Mouse (Mus musculus) midbrain, embryonic 11.5 days (tissue): ENCODE data around the gene Cela3a. TPM values are rescaled to one million over a fixed set of nuclear protein-coding genes. Genes with fewer than 3 reads are reported as not detected.
"Not testable (repeated sequence)": the region's sequence is repeated elsewhere in the genome, so short reads cannot be mapped to it uniquely, and the experiment has no call there.

Experiments
- ATAC-seq: fragments of 200-750 bp; cut with Nextera tagmentation; 2 replicates; pipeline ENCODE4 v1.8.0; 2017; ENCODE audit warnings: moderate TSS enrichment, moderate library complexity; ENCODE audit not compliant: low FRiP score
- DNase-seq: peaks from one replicate; pipeline ENCODE4 v3.0.0; 2015; ENCODE audit warnings: low spot score; ENCODE audit errors: missing footprints
- H3K27ac ChIP-seq: fragments of 300-500 bp; sonication (generic); 2 replicates; pipeline ENCODE4 v1.5.1; 2014; ENCODE audit warnings: low read depth, low read length
- H3K27me3 ChIP-seq: fragments of 300-500 bp; sonication (generic); 2 replicates; pipeline ENCODE4 v1.6.1; 2014; ENCODE audit warnings: mild to moderate bottlenecking, low read length, moderate library complexity, mixed read lengths; ENCODE audit not compliant: control insufficient read depth, insufficient read depth
- H3K36me3 ChIP-seq: fragments of 300-500 bp; sonication (generic); 2 replicates; pipeline ENCODE4 v1.6.1; 2014; ENCODE audit warnings: mild to moderate bottlenecking, low read length, moderate library complexity, mixed read lengths; ENCODE audit not compliant: control insufficient read depth, insufficient read depth
- H3K4me1 ChIP-seq: fragments of 300-500 bp; sonication (generic); 2 replicates; pipeline ENCODE4 v1.6.1; 2014; ENCODE audit warnings: low read length; ENCODE audit not compliant: control insufficient read depth, insufficient read depth
- H3K4me2 ChIP-seq: fragments of 300-500 bp; sonication (generic); 2 replicates; pipeline ENCODE4 v1.6.1; 2014; ENCODE audit warnings: mild to moderate bottlenecking, moderate library complexity
- H3K4me3 ChIP-seq: fragments of 300-500 bp; sonication (generic); 2 replicates; pipeline ENCODE4 v1.5.1; 2014; ENCODE audit warnings: low read depth, low read length
- H3K9ac ChIP-seq: fragments of 300-500 bp; sonication (generic); 2 replicates; pipeline ENCODE4 v1.6.1; 2014; ENCODE audit warnings: low read length
- H3K9me3 ChIP-seq: fragments of 300-500 bp; sonication (generic); 2 replicates; pipeline ENCODE4 v1.6.1; 2016; ENCODE audit warnings: low read length; ENCODE audit not compliant: control insufficient read depth
- WGBS: fragments of 180-500 bp; shearing (Covaris S2); extraction: QIAGEN DNeasy Blood & Tissue Kit; methylation state at CpG from one replicate; pipeline ENCODE4 v1.1.7; 2014; 5-methylcytosine and 5-hydroxymethylcytosine counted together
- polyA plus RNA-seq: library from polyadenylated mRNA; unstranded; fragments of >200 nt; fragmentation: Nextera tagmentation; extraction: Ambion mirVana; gene quantifications from 2 replicates; pipeline ENCODE4 v1.2.1, GENCODE M21; 2014

Gene Cela3a
- polyA plus RNA-seq, 1 experiment from 2014 or later = not detected

DNA sequence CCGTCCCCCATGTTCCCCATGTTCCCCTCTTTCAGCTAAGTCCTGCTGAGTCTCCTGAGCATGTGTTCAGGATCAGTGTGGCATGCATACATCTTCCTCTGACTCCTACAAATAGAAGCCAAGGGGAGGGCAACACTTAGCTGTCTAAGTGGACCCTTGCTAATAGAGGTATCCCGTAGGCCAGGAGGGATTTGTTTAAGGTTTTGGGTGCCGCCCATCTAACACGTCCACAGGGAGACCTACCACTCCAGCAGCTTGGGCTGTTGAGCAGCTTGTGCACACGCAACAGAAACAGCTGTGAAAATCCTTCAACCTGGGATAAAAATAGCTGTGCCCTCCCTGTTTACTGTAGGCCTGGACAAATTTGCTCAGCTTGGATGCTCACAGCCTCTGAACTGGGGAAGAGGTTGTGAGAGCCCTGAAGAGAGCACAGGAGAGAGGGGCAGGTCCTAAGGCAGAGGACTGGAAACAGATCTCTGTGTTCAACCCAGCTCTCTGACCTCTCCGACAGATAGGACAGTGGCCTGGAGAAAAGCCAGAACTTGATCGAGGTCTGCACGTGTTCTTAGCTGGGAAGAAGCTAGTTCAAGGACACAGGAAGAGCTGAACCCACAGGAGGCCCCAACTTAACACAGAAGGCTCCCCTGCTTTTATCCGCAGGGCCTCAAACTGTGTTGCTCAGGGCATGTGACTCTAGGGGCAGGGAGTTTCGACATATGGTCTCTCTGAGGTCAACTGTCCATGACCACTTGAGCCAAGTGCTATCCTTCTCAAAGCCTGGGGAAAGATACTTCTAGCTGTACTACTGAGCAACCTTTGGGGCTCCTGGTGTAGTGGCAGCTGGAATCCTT is 23.3 kb upstream of the Cela3a start:
- not testable (repeated sequence) for H3K36me3 ChIP-seq, H3K27ac ChIP-seq, ATAC-seq, H3K9me3 ChIP-seq, H3K27me3 ChIP-seq, H3K9ac ChIP-seq, H3K4me1 ChIP-seq, H3K4me3 ChIP-seq, H3K4me2 ChIP-seq, DNase-seq
- 81% methylated on average over 10 of the region's 10 CpGs for WGBS

- no peak for DNase-seq
- Histone ChIP-seq H3K4me1 (no peaks in the 10 kb centered on the region), H3K4me3 (no peak within 1 kb of the TSS), H3K9ac (no peak within 1 kb of the TSS), H3K9me3 (no peaks in the 10 kb centered on the region), H3K4me2 (no peak within 1 kb of the TSS), H3K27me3 (no peaks in the 10 kb centered on the region), H3K27ac (no peak within 1 kb of the TSS), H3K36me3 (no peaks in the 10 kb centered on the region)
- 94% methylated on average over 4 of the region's 4 CpGs for WGBS
- no peak for ATAC-seq
Measured at GRCm38 (mm10) chr4:137430502-137430901, 20.9 kb upstream of the Cela3a start, which contains the start of gene Cela3b. TSS of gene Cela3b (minus strand) at chr4:137430540.

DNA sequence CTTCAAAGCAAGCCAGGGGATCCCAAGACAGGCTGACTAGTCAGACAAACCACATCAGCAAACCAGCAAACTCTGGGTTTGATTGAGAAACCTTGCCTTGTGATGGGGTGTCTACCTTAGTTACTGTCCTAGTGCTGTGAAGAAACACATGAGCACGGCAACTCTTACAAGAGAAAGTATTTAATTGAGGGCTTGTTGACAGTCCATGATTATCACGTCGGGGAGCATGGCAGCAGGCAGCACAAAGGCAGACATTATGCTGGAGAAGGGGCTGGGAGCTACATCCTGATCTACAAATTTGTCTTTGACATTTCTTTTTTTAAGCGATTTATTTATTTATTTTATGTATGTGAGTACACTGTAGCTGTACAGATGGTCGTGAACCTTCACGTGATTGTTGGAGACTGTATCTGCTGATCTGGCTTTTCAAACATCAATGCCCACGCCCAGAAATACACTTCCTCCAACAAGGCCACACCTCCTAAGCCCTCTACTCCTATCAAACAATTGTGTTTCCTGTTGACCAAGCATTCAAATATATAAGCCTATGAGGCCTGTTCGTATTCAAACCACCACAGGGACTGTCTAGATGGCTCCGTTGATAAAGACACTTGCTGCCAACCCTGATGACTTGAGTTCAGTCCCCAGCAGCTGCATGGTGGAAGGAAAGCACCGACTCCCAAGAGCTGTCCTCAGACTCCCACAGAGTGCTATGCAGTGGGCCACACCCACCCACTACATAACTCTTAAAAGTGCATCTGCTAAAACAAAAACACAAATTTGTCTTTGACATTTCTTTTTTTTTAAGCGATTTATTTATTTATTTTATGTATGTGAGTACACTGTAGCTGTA is 8.3 kb upstream of the Cela3a start:
- 84% methylated on average over 11 of the region's 11 CpGs for WGBS
- H3K9me3 ChIP-seq = no peaks in the 10 kb centered on the region
- no peak overlapping the region for H3K27ac ChIP-seq
- H3K4me3 ChIP-seq = no peak overlapping the region
- H3K36me3 ChIP-seq = no peaks in the 10 kb centered on the region
- no peaks in the 10 kb centered on the region for H3K27me3 ChIP-seq
- no peak for ATAC-seq
- H3K4me2 ChIP-seq = no peak overlapping the region
- no peak overlapping the region for H3K9ac ChIP-seq
- no peaks in the 10 kb centered on the region for H3K4me1 ChIP-seq
- DNase-seq = no peak

GRCm38 (mm10) chr4:137414936-137415335 is 5.3 kb upstream of the Cela3a start:
- WGBS = 70% methylated on average over 1 of the region's 1 CpGs
- H3K36me3 ChIP-seq = no peaks in the 10 kb centered on the region
- ATAC-seq = no peak
- H3K4me2 ChIP-seq = no peak overlapping the region
- H3K27me3 ChIP-seq = no peaks in the 10 kb centered on the region
- no peak overlapping the region for H3K9ac ChIP-seq
- H3K27ac ChIP-seq = no peak overlapping the region
- no peak overlapping the region for H3K4me3 ChIP-seq
- no peaks in the 10 kb centered on the region for H3K4me1 ChIP-seq
- DNase-seq = no peak
- no peaks in the 10 kb centered on the region for H3K9me3 ChIP-seq

DNA sequence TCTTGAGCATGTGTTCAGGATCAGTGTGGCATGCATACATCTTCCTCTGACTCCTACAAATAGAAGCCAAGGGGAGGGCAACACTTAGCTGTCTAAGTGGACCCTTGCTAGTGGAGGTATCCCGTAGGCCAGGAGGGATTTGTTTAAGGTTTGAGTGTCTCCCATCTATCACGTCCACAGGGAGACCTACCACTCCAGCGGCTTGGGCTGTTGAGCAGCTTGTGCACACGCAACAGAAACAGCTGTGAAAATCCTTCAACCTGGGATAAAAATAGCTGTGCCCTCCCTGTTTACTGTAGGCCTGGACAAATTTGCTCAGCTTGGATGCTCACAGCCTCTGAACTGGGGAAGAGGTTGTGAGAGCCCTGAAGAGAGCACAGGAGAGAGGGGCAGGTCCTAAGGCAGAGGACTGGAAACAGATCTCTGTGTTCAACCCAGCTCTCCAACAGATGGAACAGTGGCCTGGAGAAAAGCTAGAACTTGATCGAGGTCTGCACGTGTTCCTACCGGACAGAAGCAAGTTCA is 2.7 kb upstream of the Cela3a start:
- WGBS = 90% methylated on average over 7 of the region's 7 CpGs
- H3K36me3 ChIP-seq, H3K9ac ChIP-seq, H3K4me2 ChIP-seq, H3K4me1 ChIP-seq, H3K9me3 ChIP-seq, ATAC-seq, H3K27me3 ChIP-seq, H3K4me3 ChIP-seq, DNase-seq, H3K27ac ChIP-seq: not testable (repeated sequence)

DNA sequence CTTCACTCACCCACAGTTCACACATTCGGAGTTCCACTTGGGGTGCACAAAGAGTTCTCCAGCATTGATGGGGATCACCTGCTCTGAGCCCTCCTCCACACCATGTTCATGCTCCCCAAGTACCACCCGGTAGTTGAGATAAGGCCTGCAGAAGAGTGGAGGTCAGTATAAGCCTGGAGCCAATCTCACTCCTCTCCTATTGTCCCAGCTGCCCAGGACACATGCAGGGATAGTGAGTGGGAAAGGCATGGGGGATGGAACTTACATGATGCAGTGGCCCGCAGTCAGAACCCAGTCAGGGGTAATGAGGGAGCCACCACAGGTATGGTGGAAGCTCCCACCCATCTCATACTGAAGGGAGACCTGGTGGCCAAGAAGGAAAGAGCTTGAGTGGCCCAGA is 4.0 kb downstream of the Cela3a start:
- WGBS = 86% methylated on average over 3 of the region's 3 CpGs
- ATAC-seq = no peak
- Histone ChIP-seq H3K9ac (no peak overlapping the region), H3K9me3 (no peaks in the 10 kb centered on the region), H3K4me3 (no peak overlapping the region), H3K4me1 (no peaks in the 10 kb centered on the region), H3K36me3 (no peaks in the 10 kb centered on the region), H3K4me2 (no peak overlapping the region), H3K27me3 (no peaks in the 10 kb centered on the region), H3K27ac (no peak overlapping the region)
- DNase-seq = no peak

GRCm38 (mm10) chr4:137396641-137397525 is 12.7 kb downstream of the Cela3a start:
- H3K9ac ChIP-seq = no peak overlapping the region
- DNase-seq (no peak), ATAC-seq (no peak)
- no peak overlapping the region for H3K4me2 ChIP-seq
- no peaks in the 10 kb centered on the region for H3K27me3 ChIP-seq
- no peaks in the 10 kb centered on the region for H3K4me1 ChIP-seq
- no peak overlapping the region for H3K27ac ChIP-seq
- no peaks in the 10 kb centered on the region for H3K9me3 ChIP-seq
- H3K4me3 ChIP-seq = no peak overlapping the region
- H3K36me3 ChIP-seq = no peaks in the 10 kb centered on the region
- WGBS = 81% methylated on average over 15 of the region's 15 CpGs

DNA sequence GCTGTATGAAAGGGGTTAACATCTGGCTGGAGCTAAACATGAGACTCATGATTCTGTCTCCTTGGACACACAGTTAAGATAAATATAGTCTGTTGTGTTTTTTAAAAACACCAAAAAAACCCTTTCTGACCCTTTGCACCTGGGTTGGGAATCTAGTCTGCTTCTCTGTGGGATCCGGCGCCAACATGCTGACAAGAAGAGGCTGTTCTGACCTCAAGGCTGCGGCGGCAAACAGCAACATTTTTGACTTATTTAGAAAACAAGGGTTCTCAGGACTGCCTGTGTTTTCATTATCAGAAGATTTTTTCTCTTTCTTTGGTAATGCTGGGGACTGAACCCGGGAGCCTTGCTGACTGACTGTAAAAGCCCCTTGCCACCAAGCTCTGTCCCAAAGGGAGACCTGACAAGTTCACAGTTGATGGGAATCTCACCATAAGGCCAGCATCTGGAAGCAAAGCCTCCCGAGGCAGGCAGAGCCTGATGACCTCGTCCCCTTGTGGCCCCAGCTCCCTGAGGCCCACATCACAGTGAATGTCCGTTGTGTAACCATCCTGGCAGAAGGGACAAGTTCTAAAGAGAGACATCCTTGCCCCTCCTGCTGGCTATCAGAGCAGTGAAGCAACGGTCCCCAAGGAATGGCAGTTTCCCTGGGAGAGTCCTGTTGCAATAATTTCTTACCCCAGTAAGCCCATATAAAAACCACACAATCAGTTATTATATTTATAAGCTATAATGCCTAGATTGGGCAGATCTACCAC is 16.0 kb downstream of the Cela3a start:
- DNase-seq (no peak), ATAC-seq (no peak)
- H3K27ac ChIP-seq = no peak overlapping the region
- H3K9ac ChIP-seq = no peak overlapping the region
- H3K4me3 ChIP-seq = no peak overlapping the region
- WGBS = 74% methylated on average over 9 of the region's 9 CpGs
- H3K27me3 ChIP-seq = no peaks in the 10 kb centered on the region
- peaks cover 2% of the 10 kb centered on the region; the same call in 1 of the 2 replicates for H3K4me1 ChIP-seq
- no peaks in the 10 kb centered on the region for H3K36me3 ChIP-seq
- H3K9me3 ChIP-seq = peaks cover 3% of the 10 kb centered on the region; the same call in 1 of the 2 replicates
- no peak overlapping the region for H3K4me2 ChIP-seq
